Mouse (Mus musculus) small intestine, adult 2 months (tissue): ENCODE measurements around the gene Jam2. TPM values are rescaled to one million over a fixed set of nuclear protein-coding genes. Genes with fewer than 3 reads are reported as not detected.

Experiments
- H3K27ac ChIP-seq: fragments of 200-500 bp; 2 replicates; pipeline ENCODE4 v1.5.1; 2012; ENCODE audit warnings: low read depth, low read length, control low read depth, inconsistent platforms; ENCODE audit not compliant: insufficient read depth
- H3K27me3 ChIP-seq: fragments of 200-500 bp; 2 replicates; pipeline ENCODE4 v1.6.1; 2012; ENCODE audit warnings: mild to moderate bottlenecking, moderate library complexity, low read length, inconsistent platforms; ENCODE audit not compliant: control insufficient read depth, insufficient read depth
- H3K36me3 ChIP-seq: fragments of 200-500 bp; 2 replicates; pipeline ENCODE4 v1.6.1; 2012; ENCODE audit warnings: mild to moderate bottlenecking, low read length, control low read depth, inconsistent platforms; ENCODE audit not compliant: control insufficient read depth, insufficient read depth
- H3K4me1 ChIP-seq: fragments of 200-500 bp; 2 replicates; pipeline ENCODE4 v1.6.1; 2012; ENCODE audit warnings: low read length, inconsistent platforms, mixed read lengths; ENCODE audit not compliant: control insufficient read depth, insufficient read depth, insufficient read length
- H3K4me3 ChIP-seq: fragments of 200-500 bp; 2 replicates; pipeline ENCODE4 v1.5.1; 2012; ENCODE audit warnings: low read depth, mild to moderate bottlenecking, control low read depth, inconsistent platforms, low read length, moderate library complexity
- CTCF ChIP-seq: fragments of 200-500 bp; IDR thresholded peaks from 2 replicates; pipeline ENCODE4 v1.5.1; 2012; ENCODE audit warnings: low read depth, mild to moderate bottlenecking, control low read depth, inconsistent platforms, low read length, moderate library complexity, mixed read lengths; ENCODE audit not compliant: insufficient replicate concordance, insufficient read length; ENCODE audit errors: extremely low read depth
- POLR2A ChIP-seq: fragments of 200-500 bp; IDR thresholded peaks from 2 replicates; pipeline ENCODE4 v1.6.1; 2012; ENCODE audit warnings: low read depth, mild to moderate bottlenecking, control low read depth, inconsistent platforms, low read length, moderate library complexity
- WGBS: fragments of 180-500 bp; shearing (Covaris S2); methylation state at CpG from one replicate; pipeline ENCODE4 v1.1.7; 2018; 5-methylcytosine and 5-hydroxymethylcytosine counted together
- polyA plus RNA-seq: library from polyadenylated mRNA; depleted of rRNA; stranded (reverse); fragments of >200 nt; gene quantifications from 2 replicates; pipeline ENCODE4 v1.2.3, GENCODE M21; 2012

Gene Jam2
- polyA plus RNA-seq, 1 experiment: 2.8 TPM

DNA sequence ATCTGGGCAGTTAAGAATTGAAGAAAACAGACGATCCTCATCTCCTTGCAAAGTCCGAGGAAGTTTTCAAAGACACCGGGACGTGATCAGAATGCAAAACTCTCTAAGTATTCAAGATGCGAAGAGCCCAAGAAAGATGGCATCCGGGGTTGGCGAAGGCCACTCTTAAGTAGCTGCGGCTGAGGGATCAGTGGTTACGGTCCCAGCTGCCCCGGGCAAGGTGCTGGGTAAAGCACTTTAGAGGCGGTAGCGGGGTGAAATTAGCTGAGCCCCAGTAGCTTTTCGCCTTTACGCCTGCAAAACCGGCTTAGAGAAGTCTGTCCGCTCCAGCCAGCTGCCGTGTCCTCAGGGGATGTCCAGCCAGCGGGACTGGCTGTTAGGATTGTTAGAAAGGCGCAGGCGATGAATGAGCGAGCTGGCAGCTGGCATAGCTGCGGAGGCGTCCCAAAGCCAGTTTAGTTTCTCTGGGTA is 873 bp downstream of the Jam2 start:
- Histone ChIP-seq H3K4me3 (peak overlapping the region; percentile 61), H3K4me1 (peaks cover 10% of the 10 kb centered on the region), H3K36me3 (no peaks in the 10 kb centered on the region), H3K27me3 (peaks cover 22% of the 10 kb centered on the region), H3K27ac (peak overlapping the region; percentile 49; the same call in 1 of the 2 replicates)
- 3% methylated on average over 23 of the region's 23 CpGs for WGBS
- TF ChIP-seq CTCF (no peak), POLR2A (no peak)

DNA sequence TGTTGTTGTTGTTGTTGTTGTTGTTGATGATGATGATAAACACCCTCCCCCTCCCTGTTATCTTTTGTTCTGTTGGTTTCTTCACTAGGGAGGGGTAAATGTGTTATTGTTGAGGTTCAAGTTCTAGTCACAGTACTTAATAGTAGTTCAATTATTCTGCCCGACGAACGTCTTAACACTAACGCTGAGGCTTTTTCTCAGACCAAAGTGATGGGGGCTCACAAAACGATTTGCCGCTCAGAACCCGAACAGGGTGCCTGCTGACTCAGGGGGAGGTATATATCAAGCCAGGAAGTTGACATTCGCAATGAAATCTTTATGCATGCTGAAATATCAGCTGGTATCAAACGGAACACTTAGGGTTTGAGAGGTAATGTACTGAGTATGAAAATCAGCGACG is 1.4 kb downstream of the Jam2 start:
- 42% methylated on average over 11 of the region's 11 CpGs for WGBS
- H3K27ac ChIP-seq: no peak overlapping the region
- TF ChIP-seq CTCF (no peak), POLR2A (no peak)
- peaks cover 22% of the 10 kb centered on the region for H3K27me3 ChIP-seq
- H3K4me3 ChIP-seq: peak overlapping the region; percentile 24; the same call in 1 of the 2 replicates
- peaks cover 10% of the 10 kb centered on the region for H3K4me1 ChIP-seq
- H3K36me3 ChIP-seq: no peaks in the 10 kb centered on the region

DNA sequence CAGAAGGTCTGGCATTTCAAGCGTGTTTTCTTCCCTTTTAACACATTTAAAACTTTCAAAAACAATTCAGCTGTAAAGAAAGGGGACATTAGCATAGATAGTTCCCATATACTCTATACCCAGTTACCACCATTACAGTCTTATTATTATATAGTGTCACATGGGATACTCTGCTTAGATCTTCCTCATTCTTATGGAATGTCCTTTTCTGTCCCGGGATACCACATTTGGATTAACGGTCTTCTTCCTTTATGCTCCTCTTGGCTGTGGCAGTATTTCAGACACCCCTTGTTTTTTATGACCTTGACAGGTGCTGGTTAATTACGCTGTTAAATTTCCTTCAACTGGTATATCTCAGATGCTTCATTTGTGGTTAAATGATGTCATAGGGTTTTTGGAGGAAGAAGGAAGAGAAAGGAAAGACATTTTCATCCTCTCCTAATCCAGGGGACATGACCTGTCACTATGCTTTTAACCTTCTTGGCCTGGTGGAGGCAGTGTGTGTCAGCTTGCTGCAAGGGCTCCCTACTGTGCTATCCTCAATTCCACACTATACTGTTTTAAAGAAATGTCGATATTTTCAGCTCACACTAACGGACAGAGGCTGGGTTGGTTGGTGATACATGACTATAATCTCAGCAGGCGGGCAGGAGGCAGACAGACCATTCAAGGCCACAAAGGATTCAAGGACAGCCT is 2.3 kb downstream of the Jam2 start:
- TF ChIP-seq CTCF (peak; percentile 25; the same call in 1 of the 2 replicates), POLR2A (no peak)
- Histone ChIP-seq H3K27ac (no peak overlapping the region), H3K27me3 (peaks cover 22% of the 10 kb centered on the region), H3K36me3 (no peaks in the 10 kb centered on the region), H3K4me3 (no peak overlapping the region), H3K4me1 (peaks cover 10% of the 10 kb centered on the region)
- 46% methylated on average over 7 of the region's 7 CpGs for WGBS

DNA sequence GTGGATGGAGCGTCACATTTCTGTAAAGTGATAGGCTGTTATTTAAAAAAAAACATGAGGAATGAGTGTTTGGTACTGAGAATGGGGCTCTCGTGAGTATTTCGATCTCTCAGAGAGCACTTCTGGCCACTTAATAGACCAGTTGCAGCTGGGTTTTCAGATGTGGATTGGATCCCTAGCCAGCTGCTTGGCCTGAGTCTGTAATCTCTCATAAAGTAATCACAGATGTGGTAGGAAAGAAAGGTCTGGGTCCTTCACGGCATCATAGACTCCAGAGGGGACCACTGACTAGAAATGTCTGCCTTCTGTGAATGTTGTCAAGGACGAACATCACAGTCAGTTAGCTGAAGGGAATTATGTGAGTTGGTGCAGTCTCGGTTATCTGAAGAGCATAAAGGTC is 4.5 kb downstream of the Jam2 start:
- Histone ChIP-seq H3K4me3 (no peak overlapping the region), H3K36me3 (no peaks in the 10 kb centered on the region), H3K27ac (no peak overlapping the region), H3K4me1 (peaks cover 10% of the 10 kb centered on the region), H3K27me3 (peaks cover 17% of the 10 kb centered on the region)
- WGBS: 80% methylated on average over 6 of the region's 6 CpGs
- no peak for TF ChIP-seq POLR2A
- no peak for TF ChIP-seq CTCF

DNA sequence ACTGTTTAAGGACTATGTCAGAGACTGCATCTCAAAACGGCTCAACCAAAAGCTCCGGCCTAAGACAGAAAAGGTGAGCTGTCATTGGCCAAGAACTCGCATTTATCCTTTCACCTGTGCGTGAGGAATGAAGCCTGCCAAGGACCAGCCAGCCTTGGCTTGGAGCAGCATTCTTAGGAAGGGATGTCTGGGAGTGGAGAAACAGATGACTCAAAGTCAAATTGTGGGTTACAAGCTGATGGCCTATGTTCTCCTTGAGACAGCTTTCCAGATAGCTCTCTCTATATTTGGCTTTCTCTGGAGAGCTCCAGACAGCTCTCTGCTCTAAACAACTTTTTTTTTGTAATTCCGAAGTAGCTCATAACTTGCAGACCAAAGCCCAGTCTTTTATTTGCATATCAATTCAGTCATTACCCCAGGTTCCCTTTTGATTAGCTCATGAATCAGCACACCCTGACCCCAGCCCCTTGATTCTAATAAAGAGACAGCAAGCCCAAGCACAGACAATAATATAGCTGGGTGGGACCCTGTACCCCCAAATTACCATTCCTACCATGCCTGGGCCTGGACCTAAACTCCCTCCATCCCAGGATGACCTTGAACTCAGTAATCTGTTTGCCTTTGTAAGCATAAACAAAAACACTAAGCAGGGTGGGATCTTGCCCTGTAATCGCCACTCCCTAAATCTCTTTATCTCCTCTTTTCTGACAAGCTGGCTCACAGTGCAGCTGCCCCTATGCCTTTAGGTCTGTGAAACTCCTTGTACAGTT is 5.1 kb downstream of the Jam2 start:
- H3K27me3 ChIP-seq: peaks cover 11% of the 10 kb centered on the region
- H3K27ac ChIP-seq: no peak overlapping the region
- TF ChIP-seq POLR2A: no peak
- TF ChIP-seq CTCF: no peak
- peaks cover 7% of the 10 kb centered on the region for H3K4me1 ChIP-seq
- WGBS: 82% methylated on average over 6 of the region's 6 CpGs
- no peaks in the 10 kb centered on the region for H3K36me3 ChIP-seq
- H3K4me3 ChIP-seq: no peak overlapping the region

DNA sequence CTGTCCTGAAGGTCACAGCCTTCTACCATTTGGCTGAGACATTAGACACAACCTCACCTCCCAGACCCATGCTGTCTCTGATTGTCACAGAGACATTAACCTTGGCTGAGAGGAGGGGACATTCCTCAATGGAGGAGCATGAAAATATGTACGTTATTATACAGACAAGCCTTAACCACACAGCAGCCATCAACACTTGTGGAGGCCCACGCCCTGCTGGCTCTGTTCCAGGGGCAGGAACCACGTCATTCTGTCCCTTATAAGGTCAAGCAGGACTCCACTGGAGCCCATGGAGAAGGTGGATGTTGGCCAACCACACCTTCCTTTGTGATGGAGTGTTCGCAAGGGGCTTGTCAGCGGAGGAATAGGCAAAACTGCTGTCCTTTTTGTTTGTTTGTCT is 5.8 kb downstream of the Jam2 start:
- no peak overlapping the region for H3K4me3 ChIP-seq
- no peak overlapping the region for H3K27ac ChIP-seq
- H3K4me1 ChIP-seq: peaks cover 3% of the 10 kb centered on the region; the same call in 1 of the 2 replicates
- peaks cover 4% of the 10 kb centered on the region for H3K27me3 ChIP-seq
- H3K36me3 ChIP-seq: no peaks in the 10 kb centered on the region
- 55% methylated on average over 5 of the region's 5 CpGs for WGBS
- no peak for TF ChIP-seq POLR2A

DNA sequence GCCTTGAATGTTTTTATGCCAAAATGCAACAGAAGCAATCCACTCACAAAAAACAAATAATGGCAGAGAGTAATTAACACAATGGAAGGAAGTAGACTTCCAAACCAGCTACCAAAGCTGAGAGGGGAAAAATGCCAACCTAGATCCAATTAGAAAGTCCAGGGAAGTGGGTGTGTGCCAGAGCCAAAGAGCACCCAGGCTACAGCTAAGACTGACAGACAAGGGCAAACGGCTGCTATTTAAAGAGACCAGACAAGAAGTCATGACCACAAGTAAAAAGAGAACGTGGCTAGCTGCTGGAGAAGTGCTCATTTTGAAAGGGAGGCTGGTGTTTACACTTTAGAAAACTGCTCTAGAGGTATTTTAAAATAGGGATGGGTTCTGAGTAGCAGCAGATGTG is 9.4 kb downstream of the Jam2 start:
- no peaks in the 10 kb centered on the region for H3K27me3 ChIP-seq
- TF ChIP-seq POLR2A: no peak
- TF ChIP-seq CTCF: no peak
- no peak overlapping the region for H3K27ac ChIP-seq
- H3K4me1 ChIP-seq: 0 out of 2 replicates have a peak, but pooled peaks cover 2% of the 10 kb centered on the region
- no peak overlapping the region for H3K4me3 ChIP-seq
- H3K36me3 ChIP-seq: no peaks in the 10 kb centered on the region
- WGBS: 52% methylated on average over 2 of the region's 2 CpGs
